Mouse (Mus musculus) C2C12 (cell line): Measurements from ENCODE around the gene Umad1.

Experiments used
- CTCF ChIP-seq: IDR thresholded peaks from one replicate; pipeline ENCODE4 v1.5.1; 2011; ENCODE audit not compliant: control insufficient read depth, insufficient read depth, insufficient read length
- MAX ChIP-seq: IDR thresholded peaks from one replicate; pipeline ENCODE4 v1.6.1; 2011; ENCODE audit warnings: mild to moderate bottlenecking, control low read depth
- MYOG ChIP-seq: IDR thresholded peaks from one replicate; pipeline ENCODE4 v1.6.1; 2011; ENCODE audit not compliant: control insufficient read depth, insufficient read length; ENCODE audit errors: extremely low read depth
- USF1 ChIP-seq: IDR thresholded peaks from one replicate; pipeline ENCODE4 v1.6.1; 2011; ENCODE audit warnings: low read depth, mild to moderate bottlenecking, control low read depth, moderate library complexity

DNA sequence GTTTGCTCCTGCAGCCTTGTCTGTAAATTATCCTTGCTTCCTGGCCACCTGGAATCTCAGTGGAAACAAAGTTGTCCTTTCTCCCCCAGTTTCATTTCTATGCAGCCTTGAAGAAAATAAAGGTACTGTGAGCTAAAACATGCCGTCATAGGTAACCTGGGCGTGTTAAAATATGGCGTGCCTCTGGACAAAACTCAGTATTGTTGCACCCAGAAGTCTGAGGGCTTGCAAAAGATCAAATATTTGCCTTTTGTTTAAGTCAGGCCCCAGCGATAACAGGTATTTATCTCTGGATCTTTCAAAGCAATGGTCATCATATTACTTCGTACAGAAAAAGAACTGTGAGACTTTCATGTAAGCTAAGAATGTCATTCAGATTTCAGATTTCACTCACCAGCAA lies 206.9 kb downstream of the Umad1 start:
- no peak for TF ChIP-seq CTCF
- TF ChIP-seq MYOG: no peak
- TF ChIP-seq USF1: no peak
- no peak for TF ChIP-seq MAX
